27 mouse cellular contexts compared by ENCODE assay signal in genomic region chr14:101056874-101057273, GRCm38 (mm10).
"Had no signal": no experiment of that assay in that cellular context is flagged by ENCODE, and none has a peak within 500 bp of the region (broad histone marks: within the 10 kb centered on the region; RNA-seq: fewer than 3 reads in every experiment).

No protein-coding gene starts in this region.

- H3K4me2 ChIP-seq: heart, embryonic 12.5 days; hindbrain, embryonic 12.5 days; hindbrain, embryonic 14.5 days; intestine, embryonic 15.5 days; kidney, embryonic 15.5 days; limb, embryonic 13.5 days; limb, embryonic 15.5 days; liver, embryonic 13.5 days; liver, embryonic 15.5 days had no signal

- H3K9ac ChIP-seq: heart, embryonic 12.5 days; hindbrain, embryonic 12.5 days; hindbrain, embryonic 14.5 days; intestine, embryonic 15.5 days; kidney, embryonic 15.5 days; limb, embryonic 13.5 days; limb, embryonic 15.5 days; liver, embryonic 13.5 days; liver, embryonic 15.5 days had no signal

- H3K9me3 ChIP-seq: heart, embryonic 10.5 days; heart, embryonic 12.5 days; hindbrain, embryonic 10.5 days; hindbrain, embryonic 12.5 days; intestine, embryonic 15.5 days; kidney, embryonic 15.5 days; limb, embryonic 13.5 days; limb, embryonic 15.5 days; liver, embryonic 13.5 days; liver, embryonic 15.5 days had no signal

- H3K27ac ChIP-seq: gastrocnemius, adult 2 months; heart, embryonic 10.5 days; hindbrain, embryonic 10.5 days; hindbrain, embryonic 12.5 days; hindbrain, embryonic 14.5 days; intestine, embryonic 15.5 days; kidney, embryonic 15.5 days; kidney, postnatal 0 days; limb, embryonic 13.5 days; limb, embryonic 15.5 days; liver, embryonic 13.5 days; liver, embryonic 15.5 days had no signal

- H3K27me3 ChIP-seq: heart, embryonic 12.5 days; hindbrain, embryonic 12.5 days; intestine, embryonic 15.5 days; kidney, embryonic 15.5 days; limb, embryonic 13.5 days; limb, embryonic 15.5 days; liver, embryonic 13.5 days; liver, embryonic 15.5 days had no signal

- H3K36me3 ChIP-seq: heart, embryonic 10.5 days; heart, embryonic 12.5 days; hindbrain, embryonic 10.5 days; hindbrain, embryonic 12.5 days; intestine, embryonic 15.5 days; kidney, embryonic 15.5 days; limb, embryonic 13.5 days; limb, embryonic 15.5 days; liver, embryonic 13.5 days; liver, embryonic 15.5 days had no signal

- H3K4me3 ChIP-seq: gastrocnemius, adult 2 months; heart, embryonic 10.5 days; heart, embryonic 12.5 days; hindbrain, embryonic 10.5 days; hindbrain, embryonic 12.5 days; intestine, embryonic 15.5 days; kidney, embryonic 15.5 days; limb, embryonic 13.5 days; limb, embryonic 15.5 days; liver, embryonic 13.5 days; liver, embryonic 15.5 days had no signal

- ATAC-seq: inflammation-experienced regulatory T-cells, adult 6 months; intestine, embryonic 15.5 days had no signal

- H3K4me1 ChIP-seq: heart, embryonic 10.5 days; hindbrain, embryonic 10.5 days; hindbrain, embryonic 12.5 days; intestine, embryonic 15.5 days; kidney, embryonic 15.5 days; liver, embryonic 13.5 days; liver, embryonic 15.5 days had no signal

- DNase-seq: gastrocnemius, adult 2 months; gastrocnemius, postnatal 10 days; gastrocnemius, postnatal 25 days; heart, adult 18-20 months; heart, postnatal 10 days; heart, postnatal 4 days; kidney, adult 11 months; kidney, adult 2 months; kidney, adult 9 months; kidney, postnatal 14 days; kidney, postnatal 36 days; layer of hippocampus, adult 9-11 months; layer of hippocampus, postnatal 36 days; left cerebral cortex, postnatal 4 days; liver, embryonic 13.5 days had no signal
